Mouse (Mus musculus) frontal cortex, adult (tissue): ENCODE results near the gene Gm20481.
A peak's percentile ranks its signal among the peaks of the same experiment; 100 is the strongest.
"Not testable (repeated sequence)": the region's sequence is repeated elsewhere in the genome, so short reads cannot be mapped to it uniquely, and the experiment has no call there.

Experiments used
- ATAC-seq: cut with Nextera tagmentation; 2 replicates; pipeline ENCODE4 v1.9.2; 2017; ENCODE audit warnings: mild to moderate bottlenecking, moderate library complexity, mixed read lengths; ENCODE audit not compliant: low TSS enrichment

The Gm20481 gene

DNA sequence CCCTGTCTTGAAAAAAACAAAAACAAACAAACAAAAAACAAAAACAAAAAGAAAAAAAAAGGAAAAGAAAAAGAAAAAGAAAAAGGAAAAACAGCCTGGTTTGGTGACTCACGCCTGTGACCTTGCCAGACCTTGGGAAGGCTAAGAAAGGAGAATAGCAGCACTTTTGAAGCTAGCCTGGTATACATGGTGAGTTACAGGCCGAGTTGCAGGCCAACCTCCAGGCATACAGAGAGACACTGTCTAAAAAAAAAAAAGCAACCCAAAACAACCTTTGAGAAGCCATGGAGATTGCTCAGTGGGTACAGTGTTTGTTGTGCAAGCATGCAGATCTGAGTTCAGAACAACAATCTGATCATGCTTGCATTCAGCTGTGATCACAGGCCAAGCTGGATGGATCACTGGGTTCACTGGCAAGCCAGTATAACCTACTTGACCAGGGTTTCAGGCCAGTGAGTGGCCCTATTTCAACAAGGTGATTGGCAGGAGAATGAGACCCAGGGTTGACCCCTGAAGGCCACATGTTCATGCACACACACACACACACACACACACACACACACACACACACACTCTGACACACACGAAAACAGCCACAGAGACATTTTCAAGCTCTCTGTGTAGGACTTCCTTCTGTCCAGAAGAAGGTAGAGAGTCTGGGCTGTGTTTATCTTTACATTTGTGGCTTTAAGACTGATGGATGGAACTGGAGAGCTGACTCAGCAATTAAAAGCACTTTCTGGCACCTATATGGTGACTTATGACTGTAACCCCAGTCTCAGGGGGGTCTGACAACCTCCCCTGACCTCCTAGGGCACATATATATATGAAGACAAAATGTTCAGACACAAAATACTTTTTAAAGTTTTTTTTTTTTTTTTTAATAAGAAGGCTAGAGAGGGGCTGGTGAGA lies 6.1 kb downstream of the Gm20481 start:
- ATAC-seq = no peak

DNA sequence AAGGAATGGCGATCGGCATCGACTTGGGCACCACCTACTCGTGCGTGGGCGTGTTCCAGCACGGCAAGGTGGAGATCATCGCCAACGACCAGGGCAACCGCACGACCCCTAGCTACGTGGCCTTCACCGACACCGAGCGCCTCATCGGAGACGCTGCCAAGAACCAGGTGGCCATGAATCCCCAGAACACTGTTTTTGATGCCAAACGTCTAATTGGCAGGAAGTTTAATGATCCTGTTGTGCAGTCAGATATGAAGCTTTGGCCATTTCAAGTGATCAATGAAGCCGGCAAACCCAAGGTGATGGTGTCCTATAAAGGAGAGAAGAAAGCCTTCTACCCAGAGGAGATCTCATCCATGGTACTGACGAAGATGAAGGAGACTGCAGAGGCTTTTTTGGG lies 7.3 kb downstream of the Gm20481 start:
- ATAC-seq = no peak

DNA sequence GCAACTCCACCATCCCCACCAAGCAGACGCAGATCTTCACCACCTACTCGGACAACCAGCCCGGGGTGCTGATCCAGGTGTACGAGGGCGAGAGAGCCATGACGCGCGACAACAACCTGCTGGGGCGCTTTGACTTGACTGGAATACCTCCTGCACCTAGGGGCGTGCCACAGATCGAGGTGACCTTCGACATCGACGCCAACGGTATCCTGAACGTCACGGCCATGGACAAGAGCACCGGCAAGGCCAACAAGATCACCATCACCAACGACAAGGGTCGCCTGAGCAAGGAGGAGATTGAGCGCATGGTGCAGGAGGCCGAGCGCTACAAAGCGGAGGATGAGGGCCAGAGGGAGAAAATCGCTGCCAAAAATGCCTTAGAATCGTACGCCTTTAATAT lies 8.5 kb downstream of the Gm20481 start:
- no peak for ATAC-seq

DNA sequence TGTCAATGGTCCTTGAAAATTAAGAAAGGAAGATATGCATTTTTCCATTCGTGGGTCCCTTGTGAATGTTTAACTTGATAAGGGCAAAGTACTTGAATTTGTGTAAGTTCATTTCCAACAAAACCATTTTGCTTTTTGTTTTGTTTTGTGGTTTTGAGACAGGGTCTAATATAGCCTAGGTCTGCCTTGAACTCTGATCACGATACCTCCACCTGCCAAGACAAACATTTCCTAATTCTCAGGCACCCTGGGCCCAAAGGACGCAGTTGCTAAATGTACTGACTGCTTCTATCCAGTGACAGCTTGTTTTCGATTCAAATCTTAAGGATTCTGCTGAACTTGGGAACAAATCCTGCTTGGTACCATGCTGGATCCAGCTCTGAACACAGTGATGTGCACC lies 9.9 kb downstream of the Gm20481 start:
- ATAC-seq = no peak

DNA sequence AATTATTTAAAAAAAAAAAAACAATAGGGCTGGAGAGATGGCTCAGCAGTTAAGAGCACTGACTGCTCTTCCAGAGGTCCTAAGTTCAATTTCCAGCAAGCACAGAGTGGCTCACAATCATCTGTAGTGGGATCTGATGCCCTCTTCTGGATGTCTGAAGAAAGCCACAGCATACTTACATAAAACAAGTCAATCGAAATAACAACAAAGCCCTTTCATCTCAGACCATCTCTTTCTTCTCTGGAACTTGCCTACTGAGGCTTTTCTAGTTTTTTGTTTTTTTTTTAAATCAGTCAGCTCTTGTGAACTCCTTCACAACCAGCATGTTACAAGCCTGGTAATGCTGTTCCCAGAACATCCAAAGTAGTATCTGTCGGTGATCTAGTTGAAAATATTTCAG lies 10.9 kb downstream of the Gm20481 start:
- ATAC-seq = peak; percentile 18; the same call in 1 of the 2 replicates

DNA sequence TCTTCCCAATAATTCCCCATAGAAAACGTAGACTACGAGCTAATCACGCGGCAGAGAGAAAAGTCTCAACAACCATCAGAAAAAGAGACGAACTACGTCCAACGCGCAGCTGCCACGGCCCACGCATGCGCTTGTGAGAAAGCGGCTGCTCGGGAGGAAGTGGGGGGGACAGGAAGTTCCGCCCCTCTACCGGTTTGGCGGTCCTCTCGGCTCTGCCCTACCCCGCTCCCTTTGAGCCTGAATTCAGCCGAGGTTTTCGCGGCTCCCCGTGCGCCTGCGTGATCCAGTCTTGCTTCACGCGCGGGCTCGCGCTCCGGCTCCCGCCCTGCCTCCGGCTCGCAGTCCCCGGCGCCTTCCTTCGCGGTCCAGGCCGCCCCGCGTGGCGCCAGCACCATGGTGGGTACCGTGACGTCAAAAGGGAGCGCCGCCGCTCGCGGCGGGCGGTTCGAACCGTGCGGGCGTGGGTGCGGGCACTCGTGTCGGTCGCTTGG lies 12.0 kb downstream of the Gm20481 start, which contains the start of gene Lsm2:
Gene Lsm2 (plus strand): TSS at position 173 of the 491 bp plus-strand sequence.
- ATAC-seq = peak; percentile 92

DNA sequence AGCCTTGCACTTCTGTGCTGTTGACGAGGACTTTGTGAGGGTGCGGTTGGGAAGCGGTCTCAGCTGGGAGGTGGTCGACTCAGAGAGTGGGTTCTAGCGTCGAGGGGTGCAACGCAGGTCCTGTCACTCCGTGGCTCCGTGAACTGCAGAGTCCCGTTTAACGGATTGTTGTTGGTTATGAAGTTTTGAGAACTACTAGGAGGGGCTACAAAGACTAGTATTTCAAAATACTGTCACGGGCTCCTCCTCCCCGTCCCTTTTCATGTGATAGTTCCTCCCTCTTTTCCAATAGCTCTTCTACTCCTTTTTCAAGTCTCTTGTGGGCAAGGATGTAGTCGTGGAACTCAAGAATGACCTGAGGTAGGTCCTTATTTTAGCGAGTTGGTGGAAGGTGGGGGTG lies 12.6 kb downstream of the Gm20481 start:
- ATAC-seq = no peak

DNA sequence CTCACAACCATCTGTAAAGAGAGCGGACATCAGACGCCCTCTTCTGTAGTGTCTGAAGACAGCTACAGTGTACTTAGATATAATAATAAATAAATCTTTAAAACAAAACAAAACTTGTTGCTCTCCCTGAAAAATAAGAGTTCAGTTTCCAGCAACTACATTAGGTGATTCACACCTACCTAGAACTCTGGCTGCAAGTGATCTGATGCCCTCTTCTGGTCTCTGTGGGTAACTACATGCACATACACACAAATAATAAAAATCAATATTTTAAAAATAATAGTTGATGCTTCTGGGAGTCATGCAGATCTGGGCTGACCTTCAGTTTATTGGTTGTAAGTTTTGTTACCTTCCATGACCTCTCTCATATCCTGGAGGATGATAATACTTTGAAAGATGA lies 14.5 kb downstream of the Gm20481 start:
- ATAC-seq = no peak

DNA sequence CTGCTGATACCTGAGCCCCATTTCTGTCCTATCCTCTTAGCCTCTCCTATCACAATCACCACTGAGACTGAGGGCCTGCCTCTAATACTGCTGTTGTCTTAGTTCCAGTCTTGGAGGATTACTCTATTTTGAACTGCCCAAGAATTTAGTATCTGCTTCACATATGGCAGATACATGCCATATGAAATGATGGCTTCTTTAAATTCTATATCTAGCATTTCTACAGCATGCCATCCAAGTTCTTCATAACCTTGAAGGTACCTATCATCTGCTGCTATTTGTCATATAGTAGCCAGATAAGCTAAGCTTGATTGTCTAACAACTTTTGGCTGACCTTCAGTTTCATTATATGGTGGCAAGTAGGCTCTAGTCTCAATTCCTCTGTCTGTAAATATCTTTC lies 25.0 kb downstream of the Gm20481 start:
- no peak for ATAC-seq

DNA sequence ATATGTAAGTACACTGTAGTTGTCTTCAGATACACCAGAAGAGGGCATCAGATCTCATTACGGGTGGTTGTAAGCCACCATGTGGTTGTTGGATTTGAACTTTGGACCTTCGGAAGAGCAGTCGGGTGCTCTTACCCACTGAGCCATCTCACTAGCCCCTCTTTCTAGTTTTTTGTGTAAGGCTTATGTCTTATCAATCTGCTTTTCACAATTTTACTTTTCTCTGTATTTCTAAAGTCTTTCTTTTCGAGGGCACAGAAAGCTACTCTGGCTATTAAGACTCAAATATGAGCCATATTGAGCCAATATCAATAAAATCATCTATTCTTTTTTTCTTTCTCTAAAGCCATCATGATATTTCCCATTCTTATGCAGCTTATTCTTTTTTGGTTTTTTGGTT lies 25.5 kb downstream of the Gm20481 start:
- ATAC-seq = not testable (repeated sequence)

DNA sequence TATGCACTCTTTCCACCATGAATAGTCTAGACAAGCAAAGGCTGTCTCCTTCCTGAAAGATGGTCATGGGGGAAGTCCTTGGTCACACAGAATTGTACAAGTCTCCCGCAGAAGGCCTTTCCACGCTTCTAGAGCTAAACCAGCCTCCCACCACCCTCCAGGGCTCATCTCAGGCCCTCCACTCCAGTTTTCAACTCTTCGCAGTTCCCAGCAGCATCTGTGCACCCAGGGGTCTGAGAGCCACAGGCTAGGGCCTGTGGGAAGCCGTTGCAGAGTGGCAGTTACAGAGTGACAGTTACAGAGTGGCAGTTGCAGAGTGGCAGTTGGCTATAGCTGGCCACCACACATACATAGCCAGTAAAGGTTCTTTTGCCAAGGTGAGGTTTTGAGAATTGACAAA lies 26.2 kb downstream of the Gm20481 start:
- ATAC-seq = not testable (repeated sequence)

DNA sequence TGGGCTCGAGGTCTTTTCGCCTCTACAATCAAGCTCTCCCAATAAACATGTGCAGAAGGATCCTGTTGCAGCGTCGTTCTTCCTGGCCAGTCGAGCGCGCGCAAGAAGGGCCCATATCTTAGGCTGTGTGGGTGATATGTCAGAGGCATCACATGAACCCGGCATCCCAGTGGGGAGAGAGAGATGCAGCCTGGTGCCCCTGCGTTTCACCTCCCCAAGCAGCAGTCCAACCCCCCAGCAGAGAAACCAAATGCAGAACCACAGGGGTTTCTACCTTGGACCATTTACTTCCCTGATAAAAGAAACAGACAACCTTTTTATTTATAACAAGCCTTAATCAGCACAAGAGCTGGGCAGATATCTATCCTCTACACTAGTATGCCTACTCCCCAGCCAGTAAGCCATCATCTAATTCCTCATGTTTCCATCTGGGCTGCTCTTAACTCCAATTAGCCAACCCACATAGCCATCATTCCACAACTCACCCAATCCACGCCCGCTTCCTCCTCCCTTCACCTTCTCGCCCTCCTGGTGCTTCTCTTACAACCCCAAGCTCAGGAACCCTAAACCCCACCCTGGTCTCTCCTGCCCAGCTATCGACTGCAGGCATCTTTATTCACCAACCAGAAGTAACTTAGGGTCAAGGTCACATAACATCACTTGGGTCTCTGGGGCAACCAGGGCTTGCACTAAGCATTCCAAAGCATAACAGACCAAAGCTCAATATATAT lies 26.9 kb downstream of the Gm20481 start:
- ATAC-seq = no peak

DNA sequence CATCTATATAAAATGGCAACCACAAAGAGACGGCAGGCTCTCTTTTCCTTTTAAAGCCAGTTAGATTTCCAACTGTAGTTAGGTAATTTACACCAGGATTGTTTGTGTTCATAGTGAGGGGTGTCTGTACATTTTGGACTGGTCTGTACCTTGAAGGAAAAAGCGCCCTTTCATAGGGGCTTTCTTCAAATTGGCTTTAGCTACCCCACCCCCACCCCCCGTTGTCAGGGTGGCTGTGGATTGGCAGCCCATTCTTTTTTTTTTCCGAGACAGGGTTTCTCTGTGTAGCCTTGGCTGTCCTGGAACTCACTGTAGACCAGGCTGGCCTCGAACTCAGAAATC lies 27.4 kb downstream of the Gm20481 start:
- ATAC-seq = no peak

DNA sequence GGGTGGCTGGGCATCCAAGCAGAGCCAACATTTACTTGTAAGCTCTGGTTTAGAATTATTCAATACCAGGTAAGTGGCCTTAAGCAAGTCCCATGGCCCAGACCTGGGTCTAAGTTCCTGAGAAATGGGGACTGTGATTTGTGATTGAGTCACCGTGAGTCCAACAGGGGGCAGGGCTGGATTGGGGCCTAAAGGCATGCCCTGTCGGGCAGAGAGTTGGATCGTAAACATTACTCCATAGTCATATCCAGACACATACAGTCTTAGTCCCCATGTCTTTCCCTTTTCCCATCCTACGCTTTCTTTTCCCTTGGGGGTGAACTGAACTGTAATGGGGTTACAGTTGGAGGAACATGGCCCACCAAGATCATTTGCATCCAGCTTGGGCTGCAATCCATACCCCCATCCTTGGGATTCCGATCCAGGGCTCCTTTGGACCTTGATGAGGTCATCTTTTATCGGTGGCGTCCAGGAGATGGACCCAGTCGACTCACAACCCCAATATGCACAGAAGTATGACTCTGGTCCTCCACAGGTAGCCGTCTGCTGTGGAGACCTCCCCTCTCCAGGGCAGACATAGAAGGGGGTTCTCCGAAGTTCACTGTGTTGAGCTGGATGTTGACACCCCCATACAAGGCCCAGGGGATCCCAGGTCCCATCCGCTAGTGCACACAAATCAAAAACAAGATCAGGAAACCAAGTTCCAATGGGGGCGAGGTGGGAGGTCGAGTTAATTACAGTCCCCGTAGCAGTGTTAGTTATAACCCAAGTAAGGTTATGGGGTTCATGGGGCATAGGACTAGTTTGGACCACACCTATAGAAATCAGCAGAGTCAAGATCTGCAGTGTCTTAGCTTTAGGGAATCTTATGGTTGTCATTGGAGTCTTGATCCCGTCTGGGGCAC lies 29.1 kb downstream of the Gm20481 start:
- ATAC-seq = no peak

DNA sequence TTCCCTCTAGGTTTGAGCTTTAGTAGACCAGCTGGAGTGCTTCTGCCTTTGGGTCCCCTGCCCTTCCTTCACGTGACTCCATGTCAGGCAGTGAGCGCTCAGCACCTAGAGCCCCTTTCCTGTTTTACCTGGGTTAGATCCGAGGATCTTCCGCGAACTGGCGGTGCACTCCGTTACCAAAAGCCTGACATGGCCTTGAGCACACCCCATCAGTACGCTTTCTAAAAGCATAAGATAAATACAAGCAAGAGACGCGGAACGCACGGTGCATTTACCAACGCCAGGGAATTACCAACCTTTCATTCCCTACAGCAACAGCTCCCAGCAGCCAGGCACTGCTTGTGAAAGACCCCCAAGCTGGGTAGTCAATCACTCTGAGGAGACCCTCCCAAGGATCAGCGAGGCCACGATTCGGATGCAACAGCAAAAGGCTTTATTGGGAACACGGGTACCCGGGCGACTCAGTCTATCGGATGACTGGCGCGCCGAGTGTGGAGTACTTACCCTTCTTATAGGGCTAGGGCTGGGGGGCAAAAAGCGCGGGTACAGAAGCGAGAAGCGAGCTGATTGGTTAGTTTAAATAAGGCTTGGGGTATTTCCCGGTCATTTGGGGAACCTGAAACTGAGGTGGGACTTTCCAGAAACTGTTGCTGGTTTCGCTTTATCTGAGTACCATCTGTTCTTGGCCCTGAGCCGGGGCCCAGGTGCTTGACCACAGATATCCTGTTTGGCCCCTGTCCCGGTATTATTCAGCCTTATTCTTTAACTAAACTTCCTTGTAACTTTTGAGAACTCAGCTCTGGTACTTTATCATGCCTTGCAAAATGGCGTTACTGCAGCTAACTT lies 30.4 kb downstream of the Gm20481 start:
- ATAC-seq = not testable (repeated sequence)

DNA sequence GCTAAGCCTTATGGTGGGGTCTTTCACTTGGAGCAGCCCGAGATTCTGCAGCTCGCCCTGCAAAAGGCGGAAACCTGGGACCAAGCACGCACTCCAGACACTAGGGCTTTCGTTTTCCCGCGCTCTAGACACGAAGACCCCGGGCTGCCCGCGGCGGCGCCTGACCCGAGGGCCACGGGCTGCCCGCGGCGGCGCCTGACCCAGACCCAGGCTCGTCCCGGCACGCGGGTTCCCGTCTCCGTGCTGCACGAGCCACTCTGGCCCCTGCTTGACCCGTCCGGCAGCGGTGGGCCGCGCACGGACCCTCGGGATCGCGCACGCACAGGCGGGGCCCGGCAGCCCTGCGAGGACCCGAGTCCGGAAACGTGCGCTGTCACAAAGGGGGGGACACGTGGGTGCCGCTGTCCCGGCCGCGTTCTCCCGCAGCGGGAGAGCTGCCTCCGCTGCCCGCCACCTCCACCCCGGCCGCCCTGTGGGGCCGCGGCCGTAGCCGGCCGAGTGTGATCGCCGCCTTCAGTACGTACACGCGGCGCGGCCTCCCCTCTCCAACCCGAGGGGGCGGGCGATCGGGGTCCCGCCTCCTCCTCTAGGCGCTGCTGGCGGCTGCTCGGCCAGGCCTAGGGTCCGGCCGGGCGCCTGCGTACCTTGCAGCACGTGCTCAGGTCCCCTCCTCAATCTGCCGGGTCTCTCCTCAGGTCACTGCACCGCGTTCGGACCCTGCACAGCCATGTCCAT lies 31.2 kb downstream of the Gm20481 start, which contains the start of gene Vars:
Gene Vars (plus strand): TSS at position 271 of the 735 bp plus-strand sequence.
- peak; percentile 76 for ATAC-seq

DNA sequence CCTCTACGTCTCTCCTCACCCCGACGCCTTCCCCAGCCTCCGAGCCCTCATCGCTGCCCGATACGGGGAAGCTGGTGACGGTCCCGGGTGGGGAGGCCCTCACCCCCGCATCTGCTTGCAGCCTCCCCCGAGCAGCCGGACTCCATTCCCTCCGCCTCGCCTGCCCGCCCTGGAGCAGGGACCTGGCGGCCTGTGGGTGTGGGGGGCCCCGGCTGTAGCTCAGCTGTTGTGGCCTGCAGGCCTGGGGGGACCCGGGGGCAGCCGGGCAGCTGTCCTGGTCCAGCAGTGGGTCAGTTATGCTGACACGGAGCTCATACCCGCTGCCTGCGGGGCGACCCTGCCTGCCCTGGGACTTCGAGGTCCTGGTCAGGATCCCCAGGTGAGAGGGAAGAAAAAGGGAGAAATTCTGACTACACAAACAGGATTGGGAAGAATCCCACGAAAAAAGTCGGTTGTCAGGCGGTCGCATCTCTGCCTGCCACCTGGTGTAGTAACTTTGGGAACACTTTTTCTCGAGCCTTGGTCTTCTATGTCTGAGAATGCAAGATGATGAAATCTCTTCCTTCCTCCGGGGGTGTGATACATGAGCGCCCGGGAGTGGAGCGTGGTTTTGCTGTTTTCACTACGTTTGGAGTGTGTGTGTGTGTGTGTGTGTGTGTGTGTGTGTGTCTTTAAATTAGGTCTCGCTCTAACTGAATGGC lies 31.9 kb downstream of the Gm20481 start:
- ATAC-seq = peak; percentile 45; the same call in 1 of the 2 replicates

DNA sequence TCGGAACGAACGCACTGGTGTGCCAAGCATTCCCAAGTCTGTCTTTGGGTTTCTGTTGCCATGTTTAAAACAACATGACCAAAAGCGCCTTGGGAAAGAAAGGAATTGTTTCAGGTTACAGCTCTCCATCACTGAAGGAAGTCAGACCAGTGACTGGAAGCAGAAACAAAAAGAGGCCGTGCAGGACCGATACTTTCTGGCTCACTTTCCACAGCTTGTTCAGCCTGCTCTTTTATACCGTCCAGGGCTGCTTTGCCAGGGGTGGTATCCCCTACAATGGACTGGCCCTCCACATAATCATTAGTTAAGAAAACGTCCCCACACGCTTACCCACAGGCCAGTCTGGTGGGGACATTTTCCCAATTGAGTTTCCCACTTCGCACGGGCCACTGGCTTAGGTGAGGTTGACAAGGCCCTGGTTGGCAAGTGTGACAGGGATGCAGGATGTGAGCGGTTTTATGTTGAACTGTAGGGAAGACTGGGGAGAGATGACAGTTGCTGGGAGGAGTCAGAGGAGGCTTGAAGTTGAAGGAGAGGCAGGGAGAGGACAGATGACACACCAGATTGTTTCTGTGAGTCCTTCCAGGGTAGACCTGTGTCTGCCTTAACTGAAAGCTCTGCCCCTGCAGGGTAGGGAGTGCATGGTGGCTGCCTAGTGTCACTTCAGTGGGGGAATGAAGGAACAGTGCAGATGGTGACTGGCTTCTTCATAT lies 32.6 kb downstream of the Gm20481 start:
- ATAC-seq = no peak
